Mouse (Mus musculus): ENCODE results near the gene S100a14. TPM values are rescaled to one million over a fixed set of nuclear protein-coding genes. Genes with fewer than 3 reads are reported as not detected.
A peak's percentile ranks its signal among the peaks of the same experiment; 100 is the strongest.

Gene S100a14
- polyA plus RNA-seq, 1 experiment from 2014 or later, result 10.7 TPM

DNA sequence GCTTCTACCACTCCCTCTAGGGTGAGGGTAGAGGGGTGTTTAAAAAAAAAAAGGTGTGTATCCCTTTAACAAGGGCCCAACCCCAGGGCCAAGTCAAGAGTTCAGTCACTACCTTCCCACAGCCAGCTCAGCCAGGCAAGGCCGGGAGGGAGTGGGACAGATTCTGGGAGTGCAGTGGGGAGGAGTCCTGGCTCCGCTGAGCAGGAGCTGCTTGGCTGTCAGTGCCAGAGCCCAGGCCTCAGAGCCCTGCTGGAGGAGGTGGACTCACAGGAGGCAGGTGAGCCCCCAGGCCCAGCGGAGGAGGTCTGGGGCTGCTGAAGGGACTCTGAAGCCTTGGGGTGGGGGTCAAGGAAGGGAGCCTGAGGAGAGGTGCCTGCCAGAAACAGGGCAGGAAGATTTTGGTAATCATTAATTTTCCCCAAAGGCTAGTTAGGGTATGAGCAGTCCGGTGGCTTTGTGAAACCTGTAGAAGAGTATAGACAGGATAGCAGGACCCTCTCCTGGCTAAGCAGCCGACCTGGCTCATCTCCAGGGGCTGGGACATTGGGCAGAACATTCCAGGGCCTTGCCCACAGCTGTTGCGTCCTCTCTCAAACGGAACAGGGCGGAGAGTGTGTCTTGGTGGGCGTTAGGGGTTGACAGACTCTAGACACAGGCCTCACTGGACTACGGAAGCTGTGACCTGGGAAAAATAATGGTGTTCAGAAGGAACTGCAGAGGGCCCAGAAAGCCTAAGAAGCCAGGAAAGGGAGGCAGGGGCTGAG, 10.7 kb downstream of the S100a14 start, which contains the start of gene S100a16:
Gene S100a16, plus strand, starts transcription at position 114 of the 764 bp plus-strand sequence.
- peak; percentile 92 for ATAC-seq
- H3K9me3 ChIP-seq (ENCODE audit: control insufficient read depth, low read length), result no peaks in the 10 kb centered on the region

DNA sequence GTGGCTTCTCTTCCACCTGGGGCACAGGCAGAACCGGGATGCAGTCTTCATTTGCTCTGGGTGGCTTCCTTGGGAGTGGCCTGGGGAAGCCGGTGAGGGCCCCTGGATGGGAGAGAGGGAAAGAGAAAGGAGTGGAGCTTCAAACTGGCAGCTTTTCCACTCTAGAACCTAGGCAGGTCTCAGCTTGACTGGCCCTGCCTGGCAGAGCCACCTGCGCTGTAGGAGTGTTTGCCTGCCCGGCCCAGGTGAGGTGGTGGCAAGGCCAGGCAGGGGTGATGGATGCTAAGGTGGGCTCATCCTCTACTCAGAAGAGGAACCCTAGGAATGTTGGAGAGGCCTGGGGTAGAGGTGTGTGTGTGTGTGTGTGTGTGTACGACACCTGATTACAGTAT, 11.2 kb downstream of the S100a14 start:
- peak; percentile 34 for ATAC-seq
- Histone ChIP-seq H3K4me3 (ENCODE audit: low read length) (peak overlapping the region; percentile 41), H3K4me1 (ENCODE audit: control insufficient read depth, insufficient read depth, low read length) (peaks cover 17% of the 10 kb centered on the region; the same call in 1 of the 2 replicates), H3K36me3 (ENCODE audit: control insufficient read depth, insufficient read depth, low read length) (no peaks in the 10 kb centered on the region), H3K9me3 (ENCODE audit: control insufficient read depth, low read length) (no peaks in the 10 kb centered on the region), H3K9ac (ENCODE audit: low read depth, low read length) (peak overlapping the region; percentile 59), H3K27me3 (replicated peaks; ENCODE audit: control insufficient read depth, insufficient read depth, low read length) (no peaks in the 10 kb centered on the region), H3K4me2 (ENCODE audit: low read depth, low read length) (peak overlapping the region; percentile 48), H3K27ac (ENCODE audit: low read length) (peak overlapping the region; percentile 57; the same call in 1 of the 2 replicates)
- WGBS, result 75% methylated on average over 5 of the region's 5 CpGs

More for the DNA sequence above, 10.7 kb downstream of the S100a14 start, which contains the start of gene S100a16:
- Histone ChIP-seq H3K4me1 (ENCODE audit: control insufficient read depth, insufficient read depth, low read length) (peaks cover 17% of the 10 kb centered on the region; the same call in 1 of the 2 replicates), H3K36me3 (ENCODE audit: control insufficient read depth, insufficient read depth, low read length) (no peaks in the 10 kb centered on the region), H3K4me3 (ENCODE audit: low read length) (peak within 1 kb of the TSS; percentile 41), H3K4me2 (ENCODE audit: low read depth, low read length) (peak within 1 kb of the TSS; percentile 48), H3K9ac (ENCODE audit: low read depth, low read length) (peak within 1 kb of the TSS; percentile 59), H3K27ac (ENCODE audit: low read length) (peak within 1 kb of the TSS; percentile 57), H3K27me3 (replicated peaks; ENCODE audit: control insufficient read depth, insufficient read depth, low read length) (no peaks in the 10 kb centered on the region)
- WGBS, result 20% methylated on average over 10 of the region's 10 CpGs

DNA sequence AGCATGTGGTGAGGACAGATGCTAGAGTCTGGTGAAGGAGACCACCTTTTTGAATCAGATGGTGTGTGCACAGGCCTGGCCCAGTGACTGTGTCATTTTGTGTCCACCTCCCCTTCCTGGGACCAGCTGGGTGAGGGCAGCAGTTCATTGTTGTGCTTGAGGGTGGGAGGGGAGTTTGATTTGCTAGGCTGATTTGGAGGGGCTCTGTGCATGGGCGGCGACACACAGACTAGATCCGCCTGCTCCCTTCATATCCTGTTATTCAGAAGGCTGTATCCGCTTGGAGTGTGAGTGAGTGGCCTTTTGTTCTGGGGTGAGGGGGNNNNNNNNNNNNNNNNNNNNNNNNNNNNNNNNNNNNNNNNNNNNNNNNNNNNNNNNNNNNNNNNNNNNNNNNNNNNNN, 14.2 kb downstream of the S100a14 start:
- Histone ChIP-seq H3K9me3 (ENCODE audit: control insufficient read depth, low read length) (no peaks in the 10 kb centered on the region), H3K4me1 (ENCODE audit: control insufficient read depth, insufficient read depth, low read length) (peaks cover 17% of the 10 kb centered on the region; the same call in 1 of the 2 replicates), H3K9ac (ENCODE audit: low read depth, low read length) (peak overlapping the region; percentile 29; the same call in 1 of the 2 replicates), H3K27ac (ENCODE audit: low read length) (peak overlapping the region; percentile 30), H3K4me2 (ENCODE audit: low read depth, low read length) (no peak overlapping the region), H3K27me3 (replicated peaks; ENCODE audit: control insufficient read depth, insufficient read depth, low read length) (no peaks in the 10 kb centered on the region), H3K4me3 (ENCODE audit: low read length) (no peak overlapping the region), H3K36me3 (ENCODE audit: control insufficient read depth, insufficient read depth, low read length) (no peaks in the 10 kb centered on the region)
- 62% methylated on average over 4 of the region's 4 CpGs for whole genome bisulfite sequencing
- no peak for ATAC-seq

DNA sequence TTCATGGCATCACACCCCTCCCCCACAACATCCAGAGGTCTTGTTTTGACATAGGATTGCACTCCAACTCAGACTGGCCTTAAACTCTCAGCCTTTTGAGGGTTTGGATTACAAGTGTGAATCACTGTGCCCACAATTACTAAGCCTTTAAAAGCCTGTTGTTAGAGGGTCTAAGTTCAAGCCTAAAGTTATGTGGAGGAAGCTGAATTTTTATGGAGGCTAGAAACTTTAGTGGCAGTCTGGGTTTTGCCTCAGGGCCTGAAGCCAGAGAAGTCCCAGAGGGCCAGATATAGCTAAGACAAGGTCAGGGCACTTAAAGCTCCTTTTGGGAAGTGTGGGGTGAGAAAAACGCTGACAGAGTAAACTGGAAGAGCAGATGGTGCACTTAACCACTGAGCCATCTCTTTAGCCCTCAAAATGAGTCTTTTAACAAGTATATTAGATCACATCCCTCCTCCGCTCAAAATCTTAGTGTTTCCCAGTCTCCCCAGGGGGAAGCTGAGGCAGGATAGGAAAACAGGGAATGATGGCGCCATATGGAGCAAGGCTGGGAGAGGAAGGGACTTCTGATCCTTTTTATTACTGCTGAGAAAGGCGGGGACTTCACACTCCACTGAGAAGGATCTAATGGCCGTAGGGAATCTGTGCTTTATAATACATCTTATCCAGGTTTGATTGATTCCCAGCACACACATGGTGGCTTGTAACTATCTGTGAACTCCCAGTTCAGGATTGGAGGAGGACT, 23.2 kb downstream of the S100a14 start:
- Histone ChIP-seq H3K9me3 (ENCODE audit: control insufficient read depth, low read length) (no peaks in the 10 kb centered on the region), H3K4me1 (ENCODE audit: control insufficient read depth, insufficient read depth, low read length) (peaks cover 6% of the 10 kb centered on the region; the same call in 1 of the 2 replicates), H3K27me3 (replicated peaks; ENCODE audit: control insufficient read depth, insufficient read depth, low read length) (no peaks in the 10 kb centered on the region), H3K4me2 (ENCODE audit: low read depth, low read length) (no peak overlapping the region), H3K27ac (ENCODE audit: low read length) (no peak overlapping the region), H3K9ac (ENCODE audit: low read depth, low read length) (no peak overlapping the region), H3K4me3 (ENCODE audit: low read length) (no peak overlapping the region), H3K36me3 (ENCODE audit: control insufficient read depth, insufficient read depth, low read length) (no peaks in the 10 kb centered on the region)
- WGBS, result 58% methylated on average over 5 of the region's 5 CpGs
- peak; percentile 66; the same call in 1 of the 2 replicates for ATAC-seq

DNA sequence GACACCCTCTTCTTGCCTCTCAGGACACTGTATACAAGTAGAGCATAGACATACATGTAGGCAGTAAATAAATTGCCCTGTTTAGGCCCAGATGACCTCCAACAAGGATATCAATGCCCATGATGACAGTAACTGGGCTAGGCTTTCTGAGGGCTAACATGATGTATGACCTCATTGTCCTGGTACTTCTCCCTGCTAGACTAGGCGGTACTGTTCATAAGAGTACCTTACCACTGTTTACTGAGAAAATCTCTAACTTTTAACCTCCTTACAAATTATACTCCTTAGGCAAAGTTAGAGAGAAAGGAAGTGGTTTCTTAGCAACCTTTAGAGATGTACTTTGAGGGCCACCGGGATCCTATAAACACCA, 23.8 kb downstream of the S100a14 start:
- peak; percentile 13; the same call in 1 of the 2 replicates for ATAC-seq
- Histone ChIP-seq H3K27me3 (replicated peaks; ENCODE audit: control insufficient read depth, insufficient read depth, low read length) (no peaks in the 10 kb centered on the region), H3K9me3 (ENCODE audit: control insufficient read depth, low read length) (no peaks in the 10 kb centered on the region), H3K36me3 (ENCODE audit: control insufficient read depth, insufficient read depth, low read length) (no peaks in the 10 kb centered on the region), H3K4me2 (ENCODE audit: low read depth, low read length) (no peak overlapping the region), H3K9ac (ENCODE audit: low read depth, low read length) (no peak overlapping the region), H3K4me1 (ENCODE audit: control insufficient read depth, insufficient read depth, low read length) (peaks cover 6% of the 10 kb centered on the region; the same call in 1 of the 2 replicates), H3K4me3 (ENCODE audit: low read length) (no peak overlapping the region), H3K27ac (ENCODE audit: low read length) (no peak overlapping the region)
- WGBS, result 74% methylated on average over 2 of the region's 2 CpGs

DNA sequence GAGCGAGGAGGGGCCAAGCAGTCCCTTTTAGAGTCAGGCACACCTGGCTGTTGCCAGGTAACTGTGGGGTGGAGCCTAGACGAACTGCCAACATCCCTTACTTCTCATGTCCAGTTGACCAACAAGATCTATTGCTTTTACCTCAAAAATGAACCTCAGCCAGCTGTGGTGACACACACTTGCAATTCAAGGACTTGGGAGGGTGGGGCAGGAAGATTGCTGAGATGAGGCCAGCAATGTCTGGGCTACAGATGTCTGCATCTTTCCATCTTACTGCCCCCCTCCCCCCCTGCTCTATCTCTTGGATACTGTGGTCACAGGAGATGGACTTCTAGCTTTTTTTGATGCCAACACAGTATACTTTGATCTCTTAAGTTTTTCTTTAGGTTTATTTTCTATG, 25.6 kb downstream of the S100a14 start:
- H3K9me3 ChIP-seq (ENCODE audit: control insufficient read depth, low read length), result no peaks in the 10 kb centered on the region
- 78% methylated on average over 2 of the region's 2 CpGs for WGBS
- H3K36me3 ChIP-seq (ENCODE audit: control insufficient read depth, insufficient read depth, low read length), result no peaks in the 10 kb centered on the region
- no peak overlapping the region for H3K9ac ChIP-seq (ENCODE audit: low read depth, low read length)
- H3K4me2 ChIP-seq (ENCODE audit: low read depth, low read length), result no peak overlapping the region
- no peaks in the 10 kb centered on the region for H3K27me3 ChIP-seq (replicated peaks; ENCODE audit: control insufficient read depth, insufficient read depth, low read length)
- no peak for ATAC-seq
- H3K4me1 ChIP-seq (ENCODE audit: control insufficient read depth, insufficient read depth, low read length), result peaks cover 6% of the 10 kb centered on the region; the same call in 1 of the 2 replicates
- no peak overlapping the region for H3K4me3 ChIP-seq (ENCODE audit: low read length)
- no peak overlapping the region for H3K27ac ChIP-seq (ENCODE audit: low read length)

DNA sequence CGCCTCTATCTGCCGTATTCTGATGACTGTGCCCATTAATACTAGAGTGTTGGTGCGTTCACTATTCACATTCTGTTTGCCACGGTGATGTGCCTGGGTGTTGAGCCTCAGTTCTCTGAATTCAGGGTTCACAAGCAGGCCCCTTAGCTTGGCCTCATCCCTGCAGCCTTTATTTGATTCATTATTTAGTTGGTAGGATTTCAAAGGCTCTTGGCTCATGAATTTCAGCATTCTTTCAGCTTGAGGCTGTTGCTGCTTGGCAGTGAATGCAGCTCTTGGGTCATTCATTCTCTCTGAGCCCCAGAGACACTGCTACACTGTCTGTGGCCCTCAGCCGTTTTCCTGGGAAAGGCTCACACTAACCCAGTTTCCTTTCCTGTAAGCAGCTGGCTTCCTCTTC, 29.3 kb downstream of the S100a14 start:
- H3K9ac ChIP-seq (ENCODE audit: low read depth, low read length), result no peak overlapping the region
- no peaks in the 10 kb centered on the region for H3K4me1 ChIP-seq (ENCODE audit: control insufficient read depth, insufficient read depth, low read length)
- H3K27ac ChIP-seq (ENCODE audit: low read length), result no peak overlapping the region
- H3K9me3 ChIP-seq (ENCODE audit: control insufficient read depth, low read length), result no peaks in the 10 kb centered on the region
- no peak overlapping the region for H3K4me2 ChIP-seq (ENCODE audit: low read depth, low read length)
- no peaks in the 10 kb centered on the region for H3K36me3 ChIP-seq (ENCODE audit: control insufficient read depth, insufficient read depth, low read length)
- H3K4me3 ChIP-seq (ENCODE audit: low read length), result no peak overlapping the region
- H3K27me3 ChIP-seq (replicated peaks; ENCODE audit: control insufficient read depth, insufficient read depth, low read length), result no peaks in the 10 kb centered on the region
- WGBS, result 60% methylated on average over 5 of the region's 5 CpGs
- no peak for ATAC-seq

DNA sequence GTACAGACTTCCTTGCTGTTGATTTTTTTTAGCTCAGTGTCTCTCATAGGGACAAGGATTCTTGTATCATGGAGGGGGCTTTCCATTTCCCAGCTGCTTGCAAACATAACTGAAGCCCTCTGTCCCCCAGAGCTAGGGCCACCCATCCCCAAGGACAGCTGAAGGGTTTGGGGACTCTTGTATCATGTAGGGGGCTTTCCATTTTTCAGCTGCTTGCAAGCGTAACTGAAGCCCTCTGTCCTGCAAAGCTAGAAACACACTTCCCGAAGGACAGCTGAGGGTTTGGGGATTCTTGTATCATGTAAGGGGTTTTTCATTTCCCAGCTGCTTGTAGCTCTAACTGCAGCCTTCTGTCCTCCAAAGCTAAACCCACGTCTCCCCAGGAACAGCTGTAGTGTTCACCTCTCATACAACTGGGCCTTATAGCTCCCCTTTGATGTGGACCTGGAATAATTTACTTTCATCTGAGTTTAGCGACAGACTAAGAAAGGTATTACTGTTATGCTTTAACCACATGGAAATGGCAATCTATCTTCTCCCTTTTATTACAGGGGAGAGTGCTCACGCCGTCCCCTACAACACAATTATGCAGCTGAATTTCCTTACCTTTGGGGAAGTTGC, 33.5 kb downstream of the S100a14 start, which contains the start of gene S100a3:
Gene S100a3, plus strand, starts transcription at position 571 of the 621 bp plus-strand sequence.
- H3K4me3 ChIP-seq (ENCODE audit: low read length), result no peak within 1 kb of the TSS
- H3K27me3 ChIP-seq (replicated peaks; ENCODE audit: control insufficient read depth, insufficient read depth, low read length), result no peaks in the 10 kb centered on the region
- 71% methylated on average over 6 of the region's 6 CpGs for WGBS
- H3K36me3 ChIP-seq (ENCODE audit: control insufficient read depth, insufficient read depth, low read length), result no peaks in the 10 kb centered on the region
- H3K4me1 ChIP-seq (ENCODE audit: control insufficient read depth, insufficient read depth, low read length), result no peaks in the 10 kb centered on the region
- H3K9ac ChIP-seq (ENCODE audit: low read depth, low read length), result no peak within 1 kb of the TSS
- ATAC-seq, result no peak
- no peaks in the 10 kb centered on the region for H3K9me3 ChIP-seq (ENCODE audit: control insufficient read depth, low read length)
- H3K4me2 ChIP-seq (ENCODE audit: low read depth, low read length), result no peak within 1 kb of the TSS
- no peak within 1 kb of the TSS for H3K27ac ChIP-seq (ENCODE audit: low read length)

DNA sequence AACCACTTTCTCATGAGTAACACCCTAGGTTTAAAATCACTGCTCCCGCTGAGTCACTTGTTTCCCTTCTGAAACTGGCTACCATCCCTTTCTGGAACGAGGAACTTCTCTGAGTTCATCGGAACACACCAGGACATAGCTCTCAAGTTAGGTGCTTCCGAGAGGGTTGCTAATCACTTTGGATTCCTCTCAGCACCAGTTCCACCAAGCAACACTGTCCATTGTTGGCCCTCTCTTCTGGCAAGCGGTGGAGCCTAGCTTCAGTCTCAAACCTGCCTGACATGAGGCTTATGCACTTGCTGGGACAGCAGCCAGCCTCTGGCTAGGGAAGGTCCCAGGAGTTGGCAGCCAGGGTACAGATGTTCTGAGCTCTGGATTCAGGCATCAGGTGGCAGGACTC, 48.0 kb downstream of the S100a14 start:
- no peak overlapping the region for H3K27ac ChIP-seq (ENCODE audit: low read length)

More for the DNA sequence above, 48.0 kb downstream of the S100a14 start:
- no peaks in the 10 kb centered on the region for H3K4me1 ChIP-seq (ENCODE audit: control insufficient read depth, insufficient read depth, low read length)
- no peaks in the 10 kb centered on the region for H3K36me3 ChIP-seq (ENCODE audit: control insufficient read depth, insufficient read depth, low read length)
- no peak for ATAC-seq
- no peak overlapping the region for H3K4me2 ChIP-seq (ENCODE audit: low read depth, low read length)
- H3K27me3 ChIP-seq (replicated peaks; ENCODE audit: control insufficient read depth, insufficient read depth, low read length), result no peaks in the 10 kb centered on the region
- 81% methylated on average over 5 of the region's 5 CpGs for WGBS
- no peak overlapping the region for H3K9ac ChIP-seq (ENCODE audit: low read depth, low read length)
- H3K4me3 ChIP-seq (ENCODE audit: low read length), result no peak overlapping the region
- H3K9me3 ChIP-seq (ENCODE audit: control insufficient read depth, low read length), result no peaks in the 10 kb centered on the region
